Mouse (Mus musculus): ENCODE results near the gene Tmco5b.

Gene Tmco5b

DNA sequence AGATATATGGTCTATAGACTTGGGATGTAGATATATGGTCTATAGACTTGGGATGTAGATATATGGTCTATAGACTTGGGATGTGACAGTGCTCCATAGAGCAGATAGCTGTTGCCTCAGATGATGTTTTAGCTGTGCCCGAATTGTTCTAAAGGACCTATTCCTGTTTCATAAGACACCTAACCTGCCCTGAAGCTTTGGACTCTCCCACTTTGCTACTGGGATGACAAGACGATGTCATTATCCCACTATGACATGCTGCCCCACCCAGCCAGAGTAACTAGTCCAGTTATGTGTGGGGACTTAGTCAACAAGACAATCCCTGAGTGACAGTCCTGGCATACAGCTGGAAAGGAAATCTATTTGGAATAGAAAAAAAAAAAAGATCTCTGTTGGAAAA is at the start of gene Tmco5b:
Tmco5b (plus strand) TSS at position 301 of the 400 bp plus-strand sequence.
- DNase-seq (ENCODE audit: low read depth) = no peak

DNA sequence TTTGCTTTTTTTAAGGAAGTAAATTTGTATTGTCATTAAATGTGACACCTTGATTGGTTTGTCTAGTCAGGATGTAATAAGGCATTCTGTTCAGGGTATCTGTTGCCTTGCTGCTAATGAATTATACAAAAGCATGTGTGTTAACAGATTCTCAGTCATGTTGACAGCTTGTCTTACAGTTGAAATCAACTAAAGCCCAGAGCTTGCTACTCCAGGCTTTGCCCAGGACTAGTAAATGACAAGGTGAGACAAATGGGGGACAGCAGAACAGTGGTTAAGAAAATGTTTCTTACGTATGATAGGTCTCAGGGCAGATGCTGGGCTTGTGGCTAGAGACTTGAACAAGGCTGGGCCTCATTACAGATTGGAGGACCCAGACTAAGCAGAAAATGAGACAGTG is 48.5 kb upstream of the Tmco5b start:
- no peak for DNase-seq (ENCODE audit: low read depth)

DNA sequence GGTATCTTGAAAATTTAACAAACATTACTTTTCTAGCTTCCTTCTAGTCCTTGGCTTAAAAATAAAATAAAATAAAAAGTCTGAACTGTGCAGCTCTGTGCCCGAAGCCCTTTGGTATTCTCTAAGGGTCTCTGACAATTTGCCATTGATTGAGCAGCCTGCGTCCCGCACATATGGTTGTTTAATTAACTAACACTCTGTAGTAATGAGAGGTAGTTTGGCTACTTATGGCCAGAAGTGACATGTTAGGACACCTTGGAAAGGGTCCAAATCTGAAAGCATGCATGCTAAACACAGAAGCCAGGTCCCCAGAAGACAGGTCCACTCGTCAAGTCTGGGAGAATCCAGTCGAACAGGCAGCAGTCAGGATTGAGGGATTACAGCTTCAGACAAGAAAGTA is 46.7 kb upstream of the Tmco5b start:
- DNase-seq (ENCODE audit: low read depth) = no peak

DNA sequence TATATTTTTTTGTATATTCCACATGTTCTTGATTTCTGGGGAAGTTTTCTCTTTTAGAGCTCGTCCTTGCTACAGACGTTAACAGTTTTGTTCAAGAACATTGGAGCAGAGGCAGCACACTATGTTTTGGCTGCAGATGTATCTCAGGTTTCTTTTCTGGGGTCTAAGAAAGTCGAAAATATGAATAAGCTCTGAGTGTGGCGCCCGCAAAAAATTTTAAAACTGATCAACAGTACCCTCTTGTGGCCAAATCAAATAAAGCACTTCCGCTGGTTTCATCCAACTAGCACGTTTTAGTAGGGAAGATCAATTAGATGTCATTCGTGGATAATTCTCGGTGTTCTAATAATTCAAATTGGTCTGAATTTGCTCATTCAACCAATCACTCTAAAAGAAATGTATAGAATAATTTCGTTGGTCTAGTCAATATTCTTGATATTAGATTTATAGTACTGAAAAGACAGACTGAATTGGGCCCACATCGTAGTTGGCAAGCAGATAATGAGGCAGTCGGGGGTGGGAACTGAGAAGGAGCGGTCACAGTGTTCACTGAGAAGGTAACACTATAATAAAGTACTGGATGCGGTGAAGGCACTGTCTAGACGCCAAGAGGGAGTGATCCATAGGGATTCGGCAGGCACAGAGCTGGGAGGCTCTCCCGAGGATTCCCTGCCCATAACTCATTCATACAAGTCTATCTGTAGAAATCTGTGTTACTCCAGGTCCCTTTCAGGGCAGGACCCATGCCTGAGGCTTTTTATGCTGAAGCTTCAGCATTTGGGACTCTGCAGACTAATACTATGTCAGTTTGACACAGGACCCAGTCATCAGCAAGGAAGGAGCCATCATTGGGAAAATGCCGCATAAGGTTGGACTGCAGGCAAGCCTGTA is 17.1 kb downstream of the Tmco5b start:
- peak; percentile 78 for DNase-seq (ENCODE audit: low read depth)

DNA sequence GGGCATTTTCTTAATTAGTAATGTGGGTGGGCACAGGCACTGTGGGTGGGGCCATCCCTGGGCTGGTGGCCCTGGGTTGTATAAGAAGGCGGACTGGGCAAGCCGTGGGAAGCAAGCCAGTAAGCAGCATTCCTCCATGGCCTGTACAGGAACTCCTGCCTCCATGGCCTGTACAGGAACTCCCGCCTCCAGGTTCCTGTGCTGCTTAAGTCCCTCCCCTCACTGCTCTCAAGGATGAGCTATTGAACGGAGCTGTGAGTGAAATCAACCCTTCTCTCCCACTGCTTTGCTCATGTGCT is 17.7 kb downstream of the Tmco5b start:
- DNase-seq (ENCODE audit: low read depth) = no peak

DNA sequence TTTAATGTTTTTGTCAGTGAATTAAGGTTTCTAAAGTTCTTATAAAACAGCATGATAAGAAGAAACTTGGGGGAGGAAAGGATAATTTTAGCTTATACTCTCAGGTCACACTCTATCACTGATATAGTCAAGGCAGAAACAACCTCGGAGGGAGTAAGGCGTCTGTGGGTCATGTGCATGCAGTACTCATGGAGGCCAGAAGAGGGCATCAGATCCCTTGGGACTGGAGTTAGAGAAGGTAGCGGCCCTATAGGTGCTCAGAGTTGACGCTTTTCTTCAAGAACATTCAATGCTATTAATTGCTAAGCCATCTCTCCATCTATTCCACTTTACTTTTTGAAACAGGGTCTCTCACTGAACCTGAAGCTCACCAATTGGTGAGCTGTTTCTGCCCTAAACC is 19.8 kb downstream of the Tmco5b start:
- DNase-seq (ENCODE audit: low read depth) = peak; percentile 75

DNA sequence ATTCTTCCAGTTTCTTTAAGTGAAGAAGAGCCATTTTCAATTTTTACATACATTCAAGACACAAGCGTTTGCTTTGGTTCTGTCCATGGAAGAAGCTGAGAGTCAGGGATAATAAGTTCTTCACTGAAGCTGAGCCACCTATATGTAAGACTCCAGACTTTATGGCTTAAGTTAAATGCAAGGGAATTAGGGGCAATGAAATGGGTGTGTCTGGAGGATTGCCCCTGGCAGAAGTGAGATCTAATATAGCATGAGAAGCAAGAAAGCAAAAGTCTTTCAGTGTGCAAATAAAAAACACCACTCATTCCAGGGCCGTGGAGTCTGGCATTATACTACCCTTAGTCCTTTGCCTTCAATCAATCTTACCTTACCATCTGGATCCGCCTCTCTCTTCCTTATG is 25.7 kb downstream of the Tmco5b start:
- DNase-seq (ENCODE audit: low read depth) = no peak

DNA sequence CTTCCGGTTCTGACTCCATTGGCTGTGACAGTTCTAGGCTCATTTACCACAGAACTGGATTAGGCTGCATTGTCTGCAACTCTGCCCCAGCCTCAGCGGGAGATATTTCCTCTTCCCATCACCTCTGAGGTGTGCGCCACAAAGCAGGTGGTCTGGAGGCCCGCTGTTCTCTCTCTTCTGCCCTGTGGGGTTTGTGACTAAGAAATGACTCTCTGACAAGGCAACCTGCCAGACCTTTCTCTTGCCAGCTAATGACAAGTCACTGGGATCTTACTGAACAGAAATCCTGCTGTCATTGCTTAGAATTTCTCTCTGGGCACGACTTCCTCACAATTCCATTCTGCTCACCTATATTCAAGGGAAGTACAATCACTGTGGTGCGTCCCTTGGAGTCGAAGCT is 37.5 kb downstream of the Tmco5b start:
- DNase-seq (ENCODE audit: low read depth) = peak; percentile 47

DNA sequence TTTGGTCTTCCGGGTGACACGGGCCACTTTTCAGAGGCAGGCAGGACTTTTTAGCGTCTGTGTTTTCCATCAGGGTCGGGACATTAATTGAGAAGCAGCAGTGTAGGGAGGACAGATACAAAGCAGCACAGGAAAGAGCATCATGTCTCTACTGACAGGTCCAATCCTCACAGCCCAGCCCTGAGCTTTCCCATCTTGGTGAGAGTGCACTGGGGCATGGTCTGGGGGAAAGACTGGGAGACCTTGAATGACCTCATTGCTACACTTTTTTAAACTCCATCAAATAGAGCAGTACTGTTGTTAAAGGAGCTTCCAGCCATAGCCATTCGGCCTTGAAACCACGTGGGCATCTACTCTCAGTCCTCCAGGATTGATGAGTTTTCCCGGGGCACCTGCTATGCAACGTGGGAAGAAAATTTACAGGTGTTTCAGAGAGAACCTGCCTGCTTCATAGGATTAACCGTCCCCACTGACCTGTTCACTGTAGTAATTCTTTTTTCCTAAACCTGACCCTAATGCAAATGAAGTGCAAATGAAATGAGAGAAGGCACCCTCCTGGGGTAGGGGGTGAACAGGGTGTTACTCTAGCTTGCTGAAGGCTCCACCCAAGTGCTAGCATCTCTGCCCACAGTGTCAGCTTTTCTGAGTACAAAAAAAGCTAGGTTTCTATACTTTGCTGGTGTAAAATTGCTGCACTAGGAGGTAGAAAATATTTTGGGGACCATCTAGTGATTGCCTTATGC is 48.4 kb downstream of the Tmco5b start:
- no peak for DNase-seq (ENCODE audit: low read depth)

DNA sequence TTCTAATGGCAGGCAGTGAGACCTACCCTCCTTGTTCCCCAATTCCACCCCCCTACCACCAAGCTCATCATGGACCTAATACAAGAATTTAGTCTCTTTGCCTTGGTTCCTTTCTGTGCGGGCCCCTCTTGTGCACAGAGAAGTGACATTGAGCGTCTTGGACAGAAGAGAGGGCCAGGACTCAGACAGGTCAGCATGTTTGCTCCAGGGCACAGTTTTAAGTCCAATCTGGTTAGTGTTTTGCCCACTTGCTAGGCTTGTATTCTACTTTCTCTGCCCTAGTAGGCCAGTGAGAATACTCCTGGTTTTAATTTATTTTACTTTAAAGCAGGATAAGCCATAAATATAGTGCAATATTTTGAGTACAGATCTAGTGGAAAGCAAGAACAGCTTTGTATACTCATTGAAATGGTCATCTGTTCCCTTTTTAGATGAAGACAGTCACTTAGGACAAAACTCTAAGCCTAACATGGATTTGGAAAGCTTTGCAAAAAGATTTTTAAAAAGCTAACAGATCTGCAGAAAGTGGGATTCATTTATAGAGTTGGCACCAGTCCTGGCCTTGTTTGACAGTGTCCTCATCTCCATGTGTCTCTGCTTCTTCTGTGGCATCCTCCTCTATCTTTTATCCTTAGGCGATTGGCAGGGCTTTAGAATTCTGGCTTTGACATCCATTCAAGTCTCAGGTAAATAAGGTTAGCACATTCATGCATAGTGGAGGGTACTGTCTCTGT is 50.2 kb downstream of the Tmco5b start:
- DNase-seq (ENCODE audit: low read depth) = no peak

DNA sequence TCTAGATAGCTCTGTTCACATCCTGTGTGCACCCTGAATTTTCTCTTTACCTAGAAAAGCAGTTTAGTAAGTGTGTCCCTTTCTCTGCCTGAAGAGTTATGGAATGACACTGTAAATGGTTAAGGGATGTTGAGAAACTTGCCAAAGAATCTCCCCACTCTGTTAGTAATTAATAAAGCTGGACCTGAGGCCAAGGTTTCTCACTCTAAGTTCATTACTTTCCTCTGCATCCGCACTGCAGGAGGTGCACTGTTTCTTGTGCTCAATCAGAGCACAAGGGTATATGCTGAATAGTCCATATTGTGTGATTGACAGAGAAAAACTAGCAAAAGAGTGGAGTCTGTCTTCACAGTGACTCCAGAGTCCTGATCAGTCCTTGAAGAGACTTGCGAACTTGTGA is 59.0 kb downstream of the Tmco5b start:
- DNase-seq (ENCODE audit: low read depth) = no peak

Data from NIH3T3 (cell line).